Mouse (Mus musculus) thymus, adult 2 months (tissue): ENCODE results near the gene Fmnl2.

ENCODE experiments used
- CTCF ChIP-seq: fragments of 200-500 bp; IDR thresholded peaks from 2 replicates; pipeline ENCODE4 v1.5.1; 2012; ENCODE audit warnings: mild to moderate bottlenecking, control low read depth, low read length, moderate library complexity, borderline replicate concordance; ENCODE audit not compliant: control insufficient read depth, poor library complexity, insufficient read depth; ENCODE audit errors: extremely low read depth
- POLR2A ChIP-seq: fragments of 200-500 bp; IDR thresholded peaks from 2 replicates; pipeline ENCODE4 v1.6.1; 2012; ENCODE audit warnings: mild to moderate bottlenecking, low read length, control low read depth, moderate library complexity; ENCODE audit not compliant: control insufficient read depth, poor library complexity, insufficient read depth; ENCODE audit errors: extremely low read depth

DNA sequence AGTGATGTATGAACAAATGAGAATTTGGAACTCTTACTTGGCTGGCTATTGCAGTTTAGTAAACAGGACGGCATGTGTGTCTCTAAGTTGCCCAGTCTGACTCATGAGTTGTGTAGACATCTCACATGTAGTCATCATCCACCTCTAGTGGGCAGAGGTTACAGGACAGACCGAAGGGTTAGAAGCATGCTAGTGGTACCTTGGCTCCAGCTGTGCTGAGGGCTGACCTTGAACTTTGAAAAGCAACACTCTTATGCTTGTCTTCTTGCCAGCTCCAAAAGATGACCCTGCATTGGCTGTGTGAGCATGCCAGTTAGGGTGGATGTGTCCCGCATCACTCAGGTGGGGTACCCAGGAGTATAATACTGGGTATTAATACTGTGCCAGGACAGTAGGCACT, 142.8 kb downstream of the Fmnl2 start:
- no peak for TF ChIP-seq POLR2A
- no peak for TF ChIP-seq CTCF
